Mouse (Mus musculus) retina, embryonic 14.5 days (tissue): ENCODE measurements around the gene Fbln1.
"Not testable (repeated sequence)": the region's sequence is repeated elsewhere in the genome, so short reads cannot be mapped to it uniquely, and the experiment has no call there.

Experiments
- DNase-seq: peaks from one replicate; pipeline ENCODE4 v3.0.0-alpha.2; 2015; ENCODE audit warnings: low spot score

The Fbln1 gene

DNA sequence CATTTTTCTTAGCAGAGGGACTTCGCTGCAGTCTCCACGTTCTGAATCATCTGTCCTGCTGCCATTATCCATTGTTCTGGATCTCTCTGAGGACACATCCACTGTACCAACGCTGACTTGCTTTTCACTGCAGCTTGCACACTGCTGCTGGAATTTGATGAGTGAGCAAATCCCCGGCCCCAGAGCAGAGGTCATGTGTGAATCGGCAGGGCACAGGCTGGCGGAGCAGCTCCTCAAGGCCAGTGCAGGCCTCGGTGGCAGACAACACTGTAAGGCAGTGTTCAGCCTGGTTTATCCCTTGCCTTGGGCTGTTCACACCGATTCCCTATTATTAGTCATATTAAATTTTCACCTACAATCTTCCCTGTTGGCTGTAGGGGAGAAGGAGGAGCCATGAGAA is 89.8 kb downstream of the Fbln1 start:
- no peak for DNase-seq

DNA sequence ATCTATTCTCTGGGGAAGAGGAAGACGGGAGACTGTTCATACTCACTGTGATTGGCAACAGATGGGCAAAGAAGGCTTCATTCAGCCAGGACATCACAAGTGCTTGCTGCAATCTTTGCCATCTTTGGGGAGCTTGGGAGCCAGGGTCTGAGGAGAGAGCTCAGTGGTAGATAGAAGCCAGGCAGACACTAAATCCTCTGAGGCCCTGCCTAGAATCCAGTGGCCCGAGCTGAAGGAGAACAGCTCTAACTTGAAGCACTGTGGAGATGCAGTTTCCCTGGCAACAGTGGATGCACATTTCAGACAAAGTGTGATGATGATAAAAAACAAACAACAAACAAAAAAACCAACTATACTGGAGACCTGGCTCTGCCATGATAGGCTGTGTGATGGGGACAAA is 90.2 kb downstream of the Fbln1 start:
- DNase-seq, result no peak

DNA sequence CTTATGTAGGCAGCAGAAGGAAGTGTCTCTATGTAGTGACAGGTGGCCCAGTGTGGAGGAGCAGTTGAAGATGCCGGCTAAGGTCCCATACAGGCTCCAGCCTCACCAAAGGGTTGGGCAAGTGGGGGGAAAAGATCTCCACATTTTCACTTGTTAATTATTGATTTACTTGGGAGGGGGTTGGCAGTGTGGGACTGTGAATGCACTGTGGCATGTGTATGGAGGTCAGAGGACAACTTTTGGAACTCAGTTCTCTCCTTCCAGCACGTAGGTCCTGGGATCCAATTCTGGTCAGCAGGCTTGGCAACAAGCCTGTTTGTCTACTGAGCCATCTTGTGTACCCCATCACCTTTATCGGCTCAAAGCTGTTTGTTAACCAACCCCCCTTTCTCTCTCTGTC is 90.8 kb downstream of the Fbln1 start:
- DNase-seq, result no peak

DNA sequence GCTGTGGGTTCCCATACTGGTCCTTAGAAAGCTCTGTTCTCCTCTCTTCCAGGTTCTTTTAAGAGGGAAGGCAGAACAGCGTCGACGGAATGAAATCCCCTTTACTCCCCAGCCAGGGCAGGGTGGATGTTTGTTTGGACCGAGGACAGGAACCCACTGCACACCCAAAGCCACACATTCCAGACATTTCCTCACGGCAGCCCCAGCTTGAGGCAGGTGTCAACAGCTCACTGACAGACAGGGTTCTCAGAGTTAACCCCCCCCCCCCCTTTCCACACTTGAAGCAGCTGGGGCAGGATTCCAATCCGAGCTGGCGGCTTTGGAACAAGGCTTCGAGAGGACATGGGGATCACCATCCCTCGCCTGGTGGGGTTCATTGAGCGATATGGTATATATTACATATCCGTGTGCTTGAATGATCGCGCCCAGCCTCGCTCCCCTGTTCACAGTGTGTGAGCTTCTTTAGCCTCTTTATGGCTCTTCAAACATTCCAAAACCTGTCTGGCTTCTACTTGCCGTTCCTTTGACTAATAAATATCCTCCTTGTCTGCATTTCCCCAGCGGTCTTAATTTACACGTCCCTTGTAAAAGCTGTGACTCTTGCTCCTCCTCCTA is 92.5 kb downstream of the Fbln1 start:
- no peak for DNase-seq

DNA sequence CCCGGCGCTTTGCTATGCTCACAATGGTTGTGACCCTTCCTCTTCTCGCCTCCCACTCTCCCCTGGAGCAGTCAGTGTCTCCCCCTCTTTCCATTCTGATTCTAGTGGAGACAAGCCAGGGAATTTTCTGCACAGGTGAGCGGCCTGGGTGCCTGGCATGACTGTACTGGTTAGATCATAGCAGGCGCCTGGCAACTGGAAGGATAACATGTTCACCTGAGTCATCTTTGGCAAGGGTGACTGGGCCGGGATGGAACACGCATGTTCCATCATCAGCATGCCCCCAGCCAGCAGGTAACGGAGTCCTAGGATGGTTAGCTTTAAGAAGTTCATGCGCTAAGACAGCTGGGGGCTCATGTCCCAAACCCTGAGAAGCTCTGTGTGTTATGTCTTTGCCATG is 93.2 kb downstream of the Fbln1 start:
- no peak for DNase-seq

DNA sequence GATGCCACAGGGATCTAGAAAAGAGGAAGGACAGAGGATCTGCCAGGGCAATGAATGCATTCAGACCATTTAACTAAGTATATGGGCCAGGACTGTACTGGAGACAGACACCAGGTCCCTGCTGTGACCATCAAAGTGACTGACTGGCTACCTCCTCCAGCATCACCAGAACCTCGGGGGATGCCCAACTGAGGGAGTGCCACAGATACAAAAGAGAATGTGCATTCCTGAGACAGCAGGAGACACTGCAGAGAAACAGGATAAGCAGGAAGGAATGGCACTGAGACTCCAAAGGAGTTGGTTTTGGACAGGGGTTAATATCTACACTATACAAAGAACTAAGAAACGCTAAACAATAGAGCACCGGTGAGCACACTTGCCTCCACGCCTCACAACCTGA is 97.5 kb downstream of the Fbln1 start:
- DNase-seq, result no peak

DNA sequence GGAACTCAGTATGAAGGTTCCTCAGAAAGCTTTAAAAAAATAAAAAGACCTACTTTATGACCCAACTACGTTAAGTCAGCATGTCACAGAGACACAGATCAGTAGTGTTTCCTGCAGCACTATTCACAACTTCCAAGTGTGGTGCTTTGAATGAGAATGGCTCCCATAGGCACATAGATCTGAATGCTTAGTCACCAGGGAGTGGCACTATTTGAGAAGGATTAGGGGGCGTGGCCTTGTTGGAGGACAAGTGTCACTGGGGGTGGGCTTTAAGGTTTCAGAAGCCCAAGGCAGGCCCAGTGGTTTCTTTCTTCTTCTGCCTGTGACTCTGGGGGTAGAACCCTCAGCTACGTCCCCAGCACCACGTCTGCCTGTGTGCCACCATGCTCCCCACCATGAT is 98.2 kb downstream of the Fbln1 start:
- DNase-seq, result no peak

DNA sequence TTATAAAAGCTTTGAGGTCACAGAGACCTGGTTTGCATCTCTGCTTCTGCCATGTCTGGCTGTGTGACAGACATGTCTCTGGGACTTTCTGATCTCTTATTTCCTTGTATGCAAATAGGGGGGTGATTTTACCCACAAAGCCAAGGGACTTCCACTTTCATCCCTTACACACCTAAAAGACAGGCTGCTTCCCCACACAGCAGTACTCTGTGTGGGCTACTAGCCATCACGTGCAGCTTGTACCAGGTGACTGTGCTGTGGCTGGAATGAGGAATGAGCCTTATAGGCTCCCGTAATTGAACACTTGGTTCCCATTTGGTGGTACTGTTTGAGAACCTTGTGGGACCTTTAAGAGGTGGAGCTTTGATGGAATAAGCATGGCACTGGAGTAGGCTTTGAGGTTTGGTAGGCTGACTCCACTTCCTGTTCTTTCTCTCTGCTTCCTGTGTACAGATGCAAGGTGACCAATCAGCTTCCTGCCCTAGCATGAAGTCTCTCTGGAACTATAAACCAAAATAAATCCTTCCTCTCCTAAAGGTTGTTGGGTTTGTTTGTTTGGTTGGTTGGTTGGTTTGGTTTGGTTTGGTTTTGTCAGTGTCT is 101.4 kb downstream of the Fbln1 start:
- no peak for DNase-seq

DNA sequence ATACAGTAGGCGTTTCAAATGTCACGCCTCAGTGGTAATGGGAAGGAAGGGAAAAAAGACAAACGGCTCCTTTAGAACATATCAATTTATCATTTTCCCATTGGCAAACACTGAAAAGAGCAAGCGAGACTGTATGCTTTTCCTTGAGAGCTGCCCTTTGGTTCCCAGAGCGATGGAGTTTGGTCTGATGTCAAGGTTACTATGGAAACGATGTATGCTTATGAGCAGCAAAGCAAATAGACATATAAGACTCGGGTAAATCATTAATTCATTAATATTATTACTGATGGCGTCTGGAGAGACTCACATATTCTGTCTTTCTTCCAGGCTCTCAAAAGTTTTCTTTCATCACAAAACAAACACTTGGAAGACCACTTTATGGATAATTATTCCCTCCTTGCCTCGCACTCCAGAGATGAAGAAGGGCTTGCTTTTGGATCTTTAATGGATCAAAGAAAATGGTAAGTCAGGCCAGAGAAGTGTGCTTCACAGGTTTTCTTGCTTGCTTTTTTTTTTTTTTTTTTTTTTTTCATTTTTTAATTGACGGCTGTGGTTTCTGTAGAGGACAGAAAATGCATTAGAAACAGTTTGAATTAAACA is 105.4 kb downstream of the Fbln1 start:
- no peak for DNase-seq

DNA sequence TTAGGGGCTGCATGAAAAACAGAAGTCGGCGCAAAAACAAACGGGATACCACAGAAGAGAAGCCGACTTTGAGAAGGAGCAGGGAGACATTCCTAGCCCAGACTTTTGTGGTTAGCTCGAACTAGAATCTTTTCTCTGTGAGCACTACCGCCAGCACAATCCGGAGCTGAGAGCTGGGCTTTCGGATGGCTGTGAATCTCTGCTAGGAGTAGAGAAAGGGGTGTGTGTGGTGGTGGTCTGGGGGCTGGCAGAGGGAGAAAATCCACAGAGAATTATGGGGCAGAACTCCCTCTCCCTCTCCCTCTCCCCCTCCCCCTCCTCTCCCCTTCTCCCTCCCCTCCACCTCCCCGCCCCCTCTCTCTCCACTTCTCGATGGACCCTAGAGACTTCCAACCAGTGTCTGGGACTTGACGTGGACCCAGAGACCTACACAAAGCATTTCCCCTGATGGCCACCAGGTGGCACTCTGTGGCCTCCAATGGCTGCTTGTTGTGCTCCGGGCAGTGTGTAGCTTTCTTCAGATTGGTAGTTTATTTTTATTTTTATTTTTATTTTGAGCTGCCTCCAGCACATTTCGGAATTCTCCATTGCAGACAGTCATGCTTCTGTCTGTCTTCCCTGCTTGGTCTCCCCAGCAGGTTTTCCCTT is 109.8 kb downstream of the Fbln1 start:
- peak; percentile 88 for DNase-seq

DNA sequence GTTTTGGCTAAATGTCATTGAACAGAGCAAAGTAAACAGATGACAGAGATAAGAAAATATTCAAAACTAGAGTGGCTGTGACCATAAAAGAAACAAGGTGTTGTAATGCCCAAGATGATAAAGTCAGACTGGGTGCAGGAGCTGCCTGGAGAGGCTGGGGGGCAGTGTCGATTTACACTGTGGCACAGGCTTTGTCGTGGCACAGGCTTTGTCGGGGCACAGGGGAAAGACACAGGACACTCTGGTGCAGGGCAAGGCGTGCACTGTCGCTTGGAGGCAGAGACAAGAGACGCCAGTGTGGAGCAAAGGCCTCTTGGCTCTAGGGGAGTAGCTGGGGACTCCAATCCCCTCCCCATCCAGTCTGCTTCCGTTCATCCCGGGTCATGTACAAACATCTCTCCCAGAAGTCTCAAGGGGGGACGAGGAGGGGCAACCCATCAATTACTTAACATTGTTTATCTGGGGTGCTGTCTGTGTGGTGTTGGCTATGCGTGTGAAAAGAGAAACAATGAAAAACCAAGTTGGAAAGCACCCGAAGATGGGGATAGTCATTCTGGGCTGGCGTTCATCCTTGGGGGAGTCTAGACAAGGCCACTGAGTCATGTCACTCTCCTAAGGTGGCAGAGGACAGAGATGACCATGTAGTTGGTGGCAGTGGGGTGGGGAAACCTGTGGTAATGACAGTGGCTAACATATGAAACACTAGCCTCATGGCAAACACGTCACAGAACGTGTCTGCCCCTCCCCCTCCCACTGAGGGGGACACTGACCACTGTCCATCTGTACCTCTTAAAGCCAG is 110.8 kb downstream of the Fbln1 start:
- no peak for DNase-seq

DNA sequence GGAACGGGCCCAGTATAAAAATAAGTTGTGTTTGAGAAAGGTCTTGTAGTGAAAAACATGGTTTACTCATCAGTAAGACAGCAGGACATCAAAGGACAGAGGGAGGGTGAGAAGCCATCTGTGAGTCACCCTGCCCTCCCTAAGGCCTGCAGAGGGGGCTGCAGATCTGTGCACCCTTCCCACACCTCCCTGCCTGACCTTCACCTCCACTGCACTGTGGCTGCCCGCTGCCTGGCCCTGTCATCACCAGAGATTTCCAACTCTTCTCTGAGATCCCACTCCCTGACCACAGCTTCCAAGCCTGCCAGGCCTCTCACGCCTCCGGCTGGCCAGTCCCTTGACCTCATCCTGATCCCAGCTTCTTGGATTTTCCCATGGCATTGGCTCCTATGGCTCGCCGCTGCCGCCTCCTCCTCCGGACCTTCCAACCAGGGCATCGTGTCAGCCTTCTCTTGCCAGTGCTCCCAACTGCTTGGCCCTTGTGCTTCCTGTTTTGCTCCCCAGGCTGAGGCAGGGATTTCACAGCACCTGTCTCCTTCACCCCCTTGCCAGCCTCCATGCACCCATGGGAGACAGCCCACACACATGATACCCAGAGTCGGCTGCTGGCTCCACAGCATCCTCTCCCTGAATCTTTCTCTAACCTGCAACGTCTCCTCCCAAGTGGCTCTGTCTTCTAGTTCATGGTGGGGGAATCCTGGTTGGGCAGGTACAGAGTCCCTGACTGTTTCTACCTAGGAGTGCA is 114.3 kb downstream of the Fbln1 start:
- DNase-seq, result no peak

DNA sequence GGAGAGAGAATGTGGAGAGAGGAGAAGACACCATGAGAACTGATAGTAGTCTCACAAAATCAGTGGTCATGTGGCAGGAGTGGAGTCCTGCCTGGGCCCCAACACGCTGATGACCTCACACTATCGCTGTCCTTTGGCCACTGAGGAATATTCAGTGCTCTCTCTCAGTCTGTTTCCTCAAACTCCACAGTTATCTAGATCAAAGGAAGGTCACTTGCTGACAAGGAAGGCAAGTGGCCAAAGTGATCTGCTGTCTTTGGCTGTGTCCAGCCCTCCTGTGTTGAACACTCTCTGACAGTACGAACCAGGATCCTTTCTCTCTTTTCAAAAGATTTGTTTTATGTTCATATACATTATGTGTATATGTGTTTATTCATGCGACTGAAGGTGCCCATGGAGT is 117.5 kb downstream of the Fbln1 start:
- no peak for DNase-seq

DNA sequence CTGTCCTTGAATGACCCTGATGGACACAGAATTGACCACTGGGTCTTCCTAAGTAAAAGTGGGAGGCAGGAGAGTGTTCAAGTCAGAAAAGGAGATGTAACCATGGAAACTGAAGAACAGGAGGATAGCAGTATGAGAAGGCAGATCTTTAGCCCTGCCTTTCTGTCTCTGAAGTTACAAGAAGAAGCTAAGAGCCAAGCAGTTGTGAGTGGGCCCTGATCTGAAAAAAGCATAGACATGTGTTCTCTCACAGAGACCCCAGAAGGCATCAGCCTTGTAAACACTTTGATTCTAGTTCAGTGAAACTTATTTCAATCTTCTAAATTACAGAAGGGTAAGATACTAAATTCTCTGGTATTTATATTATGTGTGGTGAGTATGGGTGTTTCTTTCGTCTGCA is 118.7 kb downstream of the Fbln1 start:
- DNase-seq, result no peak

DNA sequence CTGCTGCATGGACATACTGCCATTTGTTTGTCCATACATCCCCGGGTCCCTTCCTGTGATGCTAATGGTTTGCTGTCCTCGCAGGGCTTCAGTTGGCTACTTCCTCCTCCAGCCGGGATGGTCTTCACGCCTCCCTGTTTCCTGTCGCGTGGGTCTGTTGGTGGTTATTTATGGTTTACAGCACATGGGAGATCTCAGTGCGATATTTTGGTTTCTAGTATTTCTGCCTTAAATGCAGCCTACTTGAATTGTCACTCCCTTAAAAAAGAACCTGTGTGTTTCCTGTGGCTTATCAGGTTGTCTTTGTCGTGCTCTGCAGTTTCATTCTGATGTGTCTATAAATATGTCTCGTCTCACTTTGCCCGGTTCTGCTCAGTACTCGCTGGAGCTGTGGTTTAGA is 122.1 kb downstream of the Fbln1 start:
- no peak for DNase-seq

DNA sequence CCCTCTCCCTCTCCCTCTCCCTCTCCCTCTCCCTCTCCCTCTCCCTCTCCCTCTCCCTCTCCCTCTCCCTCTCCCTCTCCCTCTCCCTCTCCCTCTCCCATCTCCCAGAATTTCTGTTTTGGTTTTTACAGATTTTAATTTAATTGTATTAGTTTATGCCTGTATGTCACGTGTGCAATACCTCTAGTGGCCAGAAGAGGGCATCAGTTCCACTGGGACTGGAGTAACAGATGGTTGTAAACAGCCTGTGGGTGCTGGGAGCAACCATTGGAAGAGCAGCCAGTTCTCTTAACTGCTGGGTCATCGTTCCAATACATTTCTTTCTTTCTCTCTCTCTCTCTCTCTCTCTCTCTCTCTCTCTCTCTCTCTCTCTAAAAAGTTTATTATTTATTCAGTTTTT is 122.7 kb downstream of the Fbln1 start:
- not testable (repeated sequence) for DNase-seq

DNA sequence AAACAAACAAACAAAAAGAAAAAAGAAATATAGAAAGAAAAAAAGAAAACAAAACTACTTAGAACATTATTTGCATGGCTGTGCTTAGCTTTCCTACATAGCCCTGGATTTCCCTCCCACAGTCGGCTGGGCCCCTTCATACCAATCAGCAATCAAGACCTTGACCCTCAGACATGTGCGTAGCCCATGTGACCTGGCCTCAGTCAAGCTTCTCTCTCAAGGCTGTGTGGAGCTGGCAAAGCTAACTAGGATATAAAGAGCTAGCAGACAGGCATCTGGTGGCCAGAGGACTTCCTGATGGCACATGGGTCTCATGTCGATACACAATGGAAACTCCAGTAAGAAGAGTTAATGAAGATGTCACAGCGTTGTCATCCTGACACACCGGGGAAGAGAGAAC is 123.3 kb downstream of the Fbln1 start:
- DNase-seq, result no peak

DNA sequence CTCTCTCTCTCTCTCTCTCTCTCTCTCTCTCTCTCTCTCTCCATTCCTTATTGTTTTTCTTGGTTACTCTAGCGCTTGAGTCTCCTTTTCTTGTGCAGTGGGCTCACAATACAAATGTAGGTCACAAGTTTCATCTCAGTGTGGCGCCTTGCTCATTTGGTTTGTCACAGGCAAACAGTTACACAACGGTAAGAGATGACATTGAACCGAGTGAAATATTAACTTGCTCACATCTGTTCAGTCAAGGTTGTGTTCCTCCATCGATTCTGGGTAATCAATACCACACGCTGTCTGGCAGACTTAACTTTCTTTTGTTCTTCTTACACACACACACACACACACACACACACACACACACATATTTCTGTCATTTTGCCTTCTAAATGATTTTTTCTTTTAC is 124.3 kb downstream of the Fbln1 start:
- no peak for DNase-seq

DNA sequence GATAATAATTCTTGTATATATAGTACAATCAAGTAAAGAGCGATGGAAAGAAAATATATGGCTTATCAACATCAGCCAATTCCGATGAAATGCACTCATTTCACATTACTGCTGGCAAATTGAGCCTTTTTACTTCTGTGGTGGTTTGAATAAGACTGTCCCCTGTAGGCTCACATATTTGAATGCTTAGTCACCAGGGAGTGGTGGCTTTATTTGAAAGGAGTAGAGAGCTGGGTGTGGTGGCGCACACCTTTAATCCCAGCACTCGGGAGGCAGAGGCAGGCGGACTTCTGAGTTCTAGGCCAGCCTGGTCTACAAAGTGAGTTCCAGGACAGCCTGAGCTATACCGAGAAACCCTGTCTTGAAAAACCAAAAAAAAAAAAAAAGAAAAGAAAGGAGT is 127.8 kb downstream of the Fbln1 start:
- DNase-seq, result not testable (repeated sequence)

DNA sequence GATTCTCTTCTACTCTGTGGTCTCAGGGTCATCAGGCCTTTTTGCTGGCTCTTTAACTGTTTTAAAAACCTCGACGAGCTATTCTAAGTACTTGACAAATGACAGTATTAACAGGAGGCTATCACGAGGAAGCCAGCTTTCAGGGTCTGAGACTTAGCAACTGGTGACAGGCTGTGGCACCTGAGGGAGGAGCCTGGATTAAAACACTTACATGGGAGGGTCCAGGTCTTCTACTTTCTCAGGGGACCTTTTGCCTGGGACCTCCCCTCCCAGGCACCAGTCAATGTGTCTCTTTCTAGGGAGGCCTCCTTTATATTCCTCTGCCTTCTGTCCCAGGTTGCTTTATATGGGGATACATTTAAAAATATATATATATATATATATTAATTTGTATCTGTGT is 128.5 kb downstream of the Fbln1 start:
- no peak for DNase-seq

DNA sequence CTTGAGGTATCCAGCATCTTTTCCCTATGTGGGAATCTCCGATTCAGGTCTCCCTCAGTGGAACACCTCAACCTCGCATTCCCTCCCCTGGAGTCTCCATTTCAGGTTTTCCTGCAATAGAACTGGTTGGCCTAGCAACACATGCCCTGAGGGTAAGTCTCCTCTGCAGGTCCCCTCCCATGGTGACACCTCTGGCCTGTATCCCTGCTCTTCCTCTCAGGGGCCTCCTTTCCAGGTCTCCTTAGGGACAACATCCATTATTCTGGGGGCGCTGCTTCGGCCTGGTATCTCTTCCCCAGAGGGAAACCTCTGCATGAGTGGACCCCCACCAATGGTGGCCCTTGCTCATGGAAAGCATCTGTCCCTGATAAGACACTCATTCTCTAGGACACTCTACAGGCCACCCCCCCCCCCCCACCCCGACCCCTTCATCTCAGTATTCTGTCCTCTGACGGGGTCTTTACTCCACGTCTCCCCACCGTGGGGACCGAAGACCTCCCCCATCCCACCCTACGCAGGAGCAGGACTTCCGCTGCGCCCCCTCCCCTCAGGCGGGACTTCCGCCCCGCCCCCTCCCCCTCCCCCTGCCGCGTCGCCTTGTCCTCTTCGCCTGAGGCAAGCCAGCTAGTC is 130.0 kb downstream of the Fbln1 start, which contains the start of gene Atxn10:
TSS of gene Atxn10 (plus strand) at position 575 of the 630 bp plus-strand sequence.
- DNase-seq, result no peak
